Mouse (Mus musculus) spleen, postnatal 36 days (tissue): ENCODE measurements at regions not wholly inside any gene's neighbourhood (a gene's known extent, or its start where the extent isn't known, plus 50 kb on each side); places are given as distances from the start of the nearest gene placed in this dataset.

Source experiments
- DNase-seq, 2 experiments: peaks; one replicate each; pipeline ENCODE4 v3.0.0; 2022; ENCODE audit warnings: low spot score in 2 of 2, mixed read lengths in 1 of 2

DNA sequence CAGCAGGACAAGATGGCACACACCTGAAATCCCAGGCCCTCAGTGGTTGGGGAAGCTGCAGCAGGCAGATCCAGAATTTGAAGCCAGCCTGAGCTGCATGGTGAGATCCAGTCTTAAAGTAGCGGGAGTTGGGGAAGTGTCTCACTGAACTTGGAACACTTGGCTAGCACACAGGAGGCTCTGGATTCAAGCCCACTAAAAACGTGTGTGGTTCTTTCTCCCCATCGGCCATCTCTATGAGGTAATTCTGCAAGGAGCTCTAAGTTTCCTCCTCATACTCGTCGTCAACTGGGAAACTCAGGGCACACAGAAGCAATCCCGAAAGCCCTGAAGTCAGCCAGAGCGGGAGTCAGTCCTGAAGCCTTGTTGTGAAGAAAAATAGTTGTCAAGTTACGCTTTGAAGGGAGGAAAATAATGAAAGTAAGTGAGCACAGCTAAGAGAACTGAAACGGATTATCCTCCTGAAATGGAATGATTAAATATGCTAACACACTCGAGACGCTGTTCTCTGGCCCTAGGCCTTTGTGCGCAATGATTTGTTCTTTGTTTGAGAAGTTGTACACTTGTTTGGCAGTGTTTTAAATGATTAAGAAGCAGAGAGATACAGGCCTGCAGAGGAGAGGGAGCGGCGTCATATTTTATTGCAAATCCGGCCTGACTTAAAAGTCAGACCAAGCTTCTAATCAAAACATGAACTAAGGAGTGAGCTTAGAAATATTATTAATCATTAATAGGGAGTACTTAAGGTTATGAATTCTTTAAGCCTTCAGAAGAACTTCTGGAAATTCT, 69.0 kb upstream of the Ercc4 start:
- no peak for DNase-seq

DNA sequence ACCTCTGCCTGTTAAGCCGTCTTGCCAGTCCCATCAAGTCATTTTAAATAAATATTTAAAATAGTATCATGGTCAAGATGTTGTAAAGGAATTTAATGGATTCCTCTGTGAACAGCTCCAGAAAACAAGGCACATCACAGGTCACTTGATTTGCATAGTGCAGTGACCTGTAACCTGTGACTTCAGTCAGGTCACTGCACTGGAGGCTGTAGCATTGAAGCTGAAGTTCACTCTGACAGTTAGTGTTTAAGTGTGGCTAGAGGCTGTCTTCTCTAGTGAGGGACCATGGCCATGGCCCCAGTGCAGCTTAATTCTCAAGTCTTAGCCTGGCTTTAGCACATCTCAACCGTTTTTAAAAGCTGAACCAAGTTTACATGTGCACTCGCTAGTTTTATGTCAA, 68.1 kb upstream of the Ercc4 start:
- no peak for DNase-seq

DNA sequence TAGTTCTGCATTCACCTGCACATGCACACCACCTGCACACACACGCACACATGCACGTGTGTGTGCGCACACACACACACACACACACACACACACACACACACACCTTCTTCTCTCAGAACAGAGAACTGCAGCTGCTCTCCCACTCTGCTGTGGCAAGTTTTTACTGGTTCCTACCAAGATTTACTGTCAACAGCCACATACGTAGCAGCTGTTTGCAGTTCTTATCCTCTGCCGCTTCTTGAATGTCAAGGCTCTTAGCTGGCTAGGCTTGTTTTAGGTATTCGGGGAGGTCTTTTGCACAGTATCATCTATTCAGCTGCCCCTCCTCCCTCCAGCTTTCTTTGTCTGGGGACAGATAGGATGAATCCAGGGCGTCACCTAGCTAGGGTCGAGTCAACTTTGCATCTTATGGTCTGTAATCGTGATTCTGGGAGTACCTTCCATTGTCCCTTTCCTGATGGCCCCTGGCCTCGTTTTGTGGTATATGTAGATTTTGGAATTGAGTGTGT, 64.3 kb upstream of the Ercc4 start:
- DNase-seq = no peak

DNA sequence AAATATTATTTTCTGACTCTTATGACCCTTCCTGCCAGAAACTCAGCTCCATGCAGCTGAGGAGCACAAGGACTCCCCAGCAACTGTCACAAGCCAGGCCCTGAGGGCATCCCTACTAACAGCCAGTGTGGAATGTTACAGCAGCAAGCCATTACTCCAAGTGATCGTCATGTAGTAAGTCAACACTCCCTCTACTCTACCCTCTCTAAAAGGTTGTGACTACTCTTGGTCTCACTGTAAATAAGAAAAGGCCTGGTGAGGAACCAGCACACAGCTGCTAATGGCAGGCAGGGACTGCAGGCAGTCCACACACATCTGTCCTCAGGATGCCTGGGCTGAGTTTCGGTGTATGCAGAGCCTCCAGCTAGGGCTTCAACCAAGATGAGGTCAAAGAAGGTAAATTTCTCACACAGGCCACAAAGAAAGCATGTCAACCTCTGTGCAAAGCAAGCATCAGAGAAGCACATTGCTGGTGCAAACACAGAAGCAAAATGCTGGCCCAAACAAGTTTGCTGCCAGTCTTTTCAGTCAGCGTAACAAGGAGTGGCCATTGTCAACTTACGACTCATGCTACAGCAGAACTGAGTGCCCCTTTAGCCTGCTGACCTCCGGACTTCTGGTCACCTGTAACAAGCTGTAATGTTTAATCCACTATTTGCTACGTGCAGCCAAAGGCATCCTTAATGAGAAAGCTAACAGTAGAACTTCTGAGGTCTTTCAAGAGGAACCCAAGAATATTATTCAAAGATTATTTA, 62.9 kb upstream of the Ercc4 start:
- DNase-seq = no peak

DNA sequence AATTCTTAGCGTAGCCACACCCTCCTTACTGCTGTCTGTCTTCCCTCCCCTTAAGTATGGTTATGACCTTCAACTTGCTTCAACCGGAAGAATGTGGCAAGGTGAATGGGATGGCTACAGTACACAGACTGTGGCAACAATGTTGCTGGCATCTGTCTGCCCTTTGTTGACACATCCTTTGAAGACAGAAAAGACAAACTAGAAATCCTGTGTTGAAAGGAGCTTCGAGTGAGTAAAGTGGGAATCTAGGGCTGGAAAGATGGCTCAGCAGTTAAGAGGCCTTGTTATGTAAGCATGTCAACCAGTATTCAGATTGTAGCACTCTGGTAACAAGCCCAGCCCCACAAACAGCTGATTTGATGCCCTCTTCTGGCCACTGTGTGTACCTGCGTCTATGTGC, 60.2 kb upstream of the Ercc4 start:
- DNase-seq = no peak

DNA sequence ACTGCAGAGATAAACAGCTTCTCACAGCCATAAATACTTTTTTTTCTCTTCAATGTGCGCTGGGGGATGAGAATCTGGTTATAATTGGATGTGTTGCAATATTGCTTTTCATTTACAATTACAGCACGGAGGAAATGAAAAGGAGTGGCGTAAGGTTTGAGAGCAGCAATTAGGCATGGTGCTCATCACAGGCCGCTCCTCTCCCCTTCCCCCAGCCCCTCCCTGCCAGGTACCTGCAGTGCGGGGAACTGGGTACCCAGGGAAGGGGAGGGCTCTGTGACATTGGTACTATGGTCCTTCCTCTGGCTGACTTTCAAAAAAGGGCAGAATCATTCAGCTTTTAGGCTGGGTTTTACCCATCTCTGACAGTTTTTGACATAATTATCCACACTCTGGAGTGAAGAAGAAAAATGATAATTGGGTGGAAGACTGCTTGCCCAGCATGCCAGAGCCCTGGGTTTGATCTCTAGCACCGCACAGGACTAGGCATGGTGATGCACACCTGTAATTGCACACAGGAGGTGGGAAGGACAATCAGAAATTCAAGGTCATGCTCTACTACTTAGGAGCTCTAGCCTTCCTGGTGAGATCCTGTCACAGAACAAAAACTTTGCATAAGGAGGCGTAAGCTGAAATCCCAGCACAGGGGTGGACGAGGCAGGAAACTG, 59.1 kb upstream of the Ercc4 start:
- no peak for DNase-seq

DNA sequence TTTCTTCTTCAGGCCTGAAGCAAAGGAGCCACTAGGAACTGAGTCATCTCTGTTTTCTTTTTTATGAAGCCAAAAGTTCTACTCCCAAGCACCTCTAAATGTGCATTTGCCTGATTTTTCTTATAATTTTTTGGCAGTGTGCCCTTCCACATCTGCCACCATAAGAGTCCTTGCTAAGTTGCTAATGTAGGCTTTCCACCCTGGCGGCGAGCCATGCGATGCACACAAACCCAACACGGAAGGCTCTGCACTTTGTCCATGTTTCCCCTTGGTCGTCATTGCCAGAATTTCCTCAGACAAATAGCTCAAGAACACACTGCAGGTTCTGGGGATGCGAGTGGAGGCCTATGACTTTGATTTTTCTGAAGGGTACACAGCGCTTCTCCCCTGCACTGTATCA, 54.5 kb upstream of the Ercc4 start:
- DNase-seq = no peak
